Mouse (Mus musculus) lung, postnatal 0 days (tissue): ENCODE data around the gene Robo1. TPM values are rescaled to one million over a fixed set of nuclear protein-coding genes. Genes with fewer than 3 reads are reported as not detected.

Experiments used
- ATAC-seq: fragments of 200-750 bp; cut with Nextera tagmentation; 2 replicates; pipeline ENCODE4 v1.8.0; 2017; ENCODE audit warnings: moderate library complexity
- DNase-seq: peaks from one replicate; pipeline ENCODE4 v3.0.0-alpha.2; 2016; ENCODE audit warnings: low spot score
- H3K27ac ChIP-seq: fragments of 300-500 bp; sonication (generic); 2 replicates; pipeline ENCODE4 v1.5.1; 2014; ENCODE audit warnings: antibody characterized with exemption, mild to moderate bottlenecking, low read length, mixed read lengths
- H3K27me3 ChIP-seq: fragments of 300-500 bp; sonication (generic); replicated peaks from 2 replicates; pipeline ENCODE4 v1.6.1; 2014; ENCODE audit warnings: low read length, mixed read lengths; ENCODE audit not compliant: insufficient read depth
- H3K36me3 ChIP-seq: fragments of 300-500 bp; sonication (generic); 2 replicates; pipeline ENCODE4 v1.6.1; 2014; ENCODE audit warnings: low read length, mixed read lengths; ENCODE audit not compliant: insufficient read depth
- H3K4me1 ChIP-seq: fragments of 300-500 bp; sonication (generic); 2 replicates; pipeline ENCODE4 v1.6.1; 2014; ENCODE audit warnings: antibody characterized with exemption, low read depth, low read length, mixed read lengths; ENCODE audit not compliant: insufficient read depth
- H3K4me2 ChIP-seq: fragments of 300-500 bp; sonication (generic); replicated peaks from 2 replicates; pipeline ENCODE4 v1.6.1; 2014; ENCODE audit warnings: low read depth, mild to moderate bottlenecking, low read length, moderate library complexity, mixed read lengths
- H3K4me3 ChIP-seq: fragments of 300-500 bp; sonication (generic); 2 replicates; pipeline ENCODE4 v1.5.1; 2014; ENCODE audit warnings: low read depth, low read length
- H3K9ac ChIP-seq: fragments of 300-500 bp; sonication (generic); replicated peaks from 2 replicates; pipeline ENCODE4 v1.6.1; 2014; ENCODE audit warnings: low read depth, mild to moderate bottlenecking
- H3K9me3 ChIP-seq: fragments of 300-500 bp; sonication (generic); 2 replicates; pipeline ENCODE4 v1.6.1; 2016; ENCODE audit warnings: low read length, mixed read lengths
- CTCF ChIP-seq: IDR thresholded peaks from 2 replicates; pipeline ENCODE4 v1.5.1; 2016; ENCODE audit warnings: antibody characterized with exemption, mild to moderate bottlenecking
- EP300 ChIP-seq: IDR thresholded peaks from 2 replicates; pipeline ENCODE4 v1.6.1; 2016; ENCODE audit warnings: antibody characterized with exemption, mild to moderate bottlenecking, control low read depth
- WGBS: fragments of 180-500 bp; shearing (Covaris S2); extraction: QIAGEN DNeasy Blood & Tissue Kit; methylation state at CpG from one replicate; pipeline ENCODE4 v1.1.7; 2014; 5-methylcytosine and 5-hydroxymethylcytosine counted together
- polyA plus RNA-seq: library from polyadenylated mRNA; unstranded; fragments of >200 nt; fragmentation: Nextera tagmentation; extraction: Ambion mirVana; gene quantifications from 2 replicates; pipeline ENCODE4 v1.2.1, GENCODE M21; 2015

Gene Robo1
- polyA plus RNA-seq, 1 experiment from 2014 or later: 7.0 TPM

DNA sequence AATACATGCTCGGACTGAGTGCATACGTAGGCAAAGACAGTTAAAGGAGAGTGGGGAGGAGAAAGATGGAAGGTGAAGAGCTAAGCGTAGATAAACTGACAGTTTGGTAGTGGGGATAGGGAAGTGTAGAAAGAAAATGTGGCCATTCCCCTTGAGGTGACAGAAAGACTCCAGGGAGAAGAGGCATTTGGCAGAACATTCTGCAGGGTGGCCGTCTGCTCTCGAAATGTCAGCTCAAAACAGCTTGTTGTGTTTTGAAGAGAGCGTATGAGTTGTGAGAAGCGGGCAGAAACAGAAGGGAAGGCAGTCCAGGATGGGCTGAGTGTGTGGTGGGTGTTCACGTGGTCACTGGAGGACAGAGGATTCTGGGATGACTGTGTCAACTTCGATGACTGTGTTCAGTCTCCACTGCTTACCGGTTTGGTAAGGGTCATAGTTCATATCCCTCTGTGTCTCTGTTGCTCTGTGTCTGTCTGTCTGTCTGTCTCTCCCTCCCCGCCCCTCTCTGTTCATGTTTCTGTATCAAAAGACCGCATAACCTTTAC is 490.4 kb downstream of the Robo1 start:
- WGBS: 83% methylated on average over 12 of the region's 12 CpGs
- no peak overlapping the region for H3K9ac ChIP-seq
- TF ChIP-seq CTCF (no peak), EP300 (no peak)
- no peak overlapping the region for H3K27ac ChIP-seq
- no peak for ATAC-seq
- no peaks in the 10 kb centered on the region for H3K36me3 ChIP-seq
- H3K4me3 ChIP-seq: no peak overlapping the region
- H3K4me1 ChIP-seq: no peaks in the 10 kb centered on the region
- H3K4me2 ChIP-seq: no peak overlapping the region
- no peaks in the 10 kb centered on the region for H3K9me3 ChIP-seq
- H3K27me3 ChIP-seq: no peaks in the 10 kb centered on the region
- DNase-seq: no peak

DNA sequence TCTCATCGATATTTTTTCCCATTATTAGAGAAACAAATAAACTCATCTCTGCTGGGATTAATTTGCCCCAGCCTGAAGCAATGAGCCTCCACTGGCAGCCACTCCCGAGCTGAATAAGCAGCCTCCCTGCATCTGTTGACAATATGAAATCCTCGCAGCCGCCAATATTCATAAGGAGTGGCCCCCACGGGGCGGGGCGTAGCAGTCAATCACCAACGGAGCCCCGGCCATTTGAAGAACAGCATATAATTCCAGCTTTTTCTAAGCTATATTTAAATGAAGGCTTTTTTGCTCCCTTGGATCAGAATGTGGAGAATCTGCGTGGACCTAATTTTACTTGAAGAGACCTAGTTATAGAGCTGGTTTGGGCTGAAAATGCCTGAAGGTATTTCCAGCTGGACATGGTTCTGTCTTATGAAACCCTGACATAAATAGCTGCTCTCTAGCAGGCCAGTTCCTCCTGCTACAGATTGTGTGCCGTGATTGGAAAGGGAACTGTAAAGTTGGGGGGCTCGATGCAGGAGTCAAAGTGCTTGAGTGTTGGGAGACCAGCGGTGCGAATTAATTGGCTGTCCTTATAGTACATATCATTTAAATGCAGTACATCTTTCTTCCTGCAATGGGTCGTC is 492.1 kb downstream of the Robo1 start:
- no peaks in the 10 kb centered on the region for H3K27me3 ChIP-seq
- peak overlapping the region; percentile 22; the same call in 1 of the 2 replicates for H3K4me2 ChIP-seq
- peak overlapping the region; percentile 26; the same call in 1 of the 2 replicates for H3K27ac ChIP-seq
- H3K9ac ChIP-seq: no peak overlapping the region
- H3K9me3 ChIP-seq: no peaks in the 10 kb centered on the region
- H3K4me1 ChIP-seq: no peaks in the 10 kb centered on the region
- peak; percentile 54; the same call in 1 of the 2 replicates for ATAC-seq
- WGBS: 69% methylated on average over 15 of the region's 15 CpGs
- no peaks in the 10 kb centered on the region for H3K36me3 ChIP-seq
- TF ChIP-seq EP300 (no peak), CTCF (no peak)
- DNase-seq: peak; percentile 55
- H3K4me3 ChIP-seq: no peak overlapping the region

DNA sequence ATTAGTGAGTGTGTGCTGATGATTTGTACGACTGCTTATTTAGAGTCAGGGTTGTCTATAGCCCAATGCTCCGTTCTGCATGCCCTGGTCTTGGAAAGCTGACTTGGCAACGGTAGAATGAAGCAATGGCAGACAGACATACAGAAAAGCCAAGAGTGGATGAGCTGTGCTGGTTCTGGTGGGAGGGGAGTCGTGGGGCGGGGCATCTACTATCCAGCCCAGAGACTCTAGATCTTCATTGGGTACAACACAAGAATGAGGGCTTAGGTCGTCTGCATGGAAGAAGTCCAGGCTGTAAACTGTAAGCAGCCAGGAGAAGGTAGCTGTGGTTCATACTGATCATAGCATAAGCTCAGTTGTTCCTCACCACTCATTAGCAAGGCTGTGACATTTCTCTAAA is 492.7 kb downstream of the Robo1 start:
- H3K9ac ChIP-seq: no peak overlapping the region
- H3K27ac ChIP-seq: peak overlapping the region; percentile 26; the same call in 1 of the 2 replicates
- no peaks in the 10 kb centered on the region for H3K4me1 ChIP-seq
- TF ChIP-seq EP300 (no peak), CTCF (no peak)
- no peaks in the 10 kb centered on the region for H3K9me3 ChIP-seq
- 73% methylated on average over 6 of the region's 6 CpGs for WGBS
- no peak overlapping the region for H3K4me3 ChIP-seq
- ATAC-seq (0 out of 2 replicates have a peak, but pooled peaks have one; percentile 12), DNase-seq (no peak)
- no peaks in the 10 kb centered on the region for H3K36me3 ChIP-seq
- peak overlapping the region; percentile 22; the same call in 1 of the 2 replicates for H3K4me2 ChIP-seq
- H3K27me3 ChIP-seq: no peaks in the 10 kb centered on the region

DNA sequence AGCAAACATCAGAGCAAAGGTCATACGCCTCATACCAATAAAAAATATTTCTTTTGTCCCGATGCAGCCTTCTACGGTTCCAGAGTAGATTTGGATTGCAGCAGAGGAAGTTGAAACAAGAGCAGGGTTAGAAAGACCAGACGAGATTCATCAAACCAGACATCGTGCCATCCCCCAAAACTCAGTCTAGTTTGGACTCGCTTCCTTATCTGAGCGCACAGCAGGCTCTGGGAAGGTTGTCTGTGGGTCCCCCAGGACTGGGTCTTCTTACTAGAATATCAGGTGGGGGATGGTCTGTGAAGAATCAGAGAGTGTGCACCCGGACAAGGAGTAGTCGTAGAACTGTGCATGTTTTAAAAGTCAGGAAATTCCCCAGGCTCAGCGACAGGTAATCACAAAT is 500.2 kb downstream of the Robo1 start:
- peak overlapping the region; percentile 35 for H3K4me2 ChIP-seq
- H3K27ac ChIP-seq: no peak overlapping the region
- no peaks in the 10 kb centered on the region for H3K36me3 ChIP-seq
- H3K9me3 ChIP-seq: no peaks in the 10 kb centered on the region
- DNase-seq: peak; percentile 43
- 0 out of 2 replicates have a peak overlapping the region, but pooled peaks have one; percentile 14 for H3K4me3 ChIP-seq
- ATAC-seq: no peak
- TF ChIP-seq CTCF (no peak), EP300 (no peak)
- 41% methylated on average over 10 of the region's 10 CpGs for WGBS
- no peaks in the 10 kb centered on the region for H3K4me1 ChIP-seq
- H3K9ac ChIP-seq: no peak overlapping the region
- H3K27me3 ChIP-seq: no peaks in the 10 kb centered on the region

DNA sequence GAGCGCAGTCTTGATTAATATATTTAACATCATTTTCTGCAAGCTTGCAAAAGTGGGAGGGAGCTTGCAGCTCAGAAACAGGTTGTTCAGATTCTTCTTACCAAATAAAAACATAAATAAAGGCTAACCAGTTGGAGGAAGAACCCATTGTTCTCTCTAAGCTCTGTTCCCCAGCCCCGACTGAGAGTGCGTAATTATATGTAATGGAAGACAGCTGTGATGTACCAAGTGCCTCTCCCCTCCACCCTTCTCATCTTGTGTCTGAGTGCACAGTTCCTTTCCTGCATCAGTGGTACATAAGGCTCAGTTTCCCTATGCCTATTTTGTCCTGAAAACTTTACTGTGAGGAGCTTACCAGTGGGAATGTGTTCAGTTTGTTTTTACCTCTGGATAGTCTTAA is 502.8 kb downstream of the Robo1 start:
- peak; percentile 45 for DNase-seq
- no peak overlapping the region for H3K27ac ChIP-seq
- TF ChIP-seq EP300: no peak
- no peak for TF ChIP-seq CTCF
- H3K27me3 ChIP-seq: no peaks in the 10 kb centered on the region
- H3K36me3 ChIP-seq: no peaks in the 10 kb centered on the region
- H3K4me2 ChIP-seq: no peak overlapping the region
- no peaks in the 10 kb centered on the region for H3K4me1 ChIP-seq
- H3K9me3 ChIP-seq: no peaks in the 10 kb centered on the region
- ATAC-seq: peak; percentile 52
- WGBS: 59% methylated on average over 3 of the region's 3 CpGs
- no peak overlapping the region for H3K9ac ChIP-seq
- no peak overlapping the region for H3K4me3 ChIP-seq

DNA sequence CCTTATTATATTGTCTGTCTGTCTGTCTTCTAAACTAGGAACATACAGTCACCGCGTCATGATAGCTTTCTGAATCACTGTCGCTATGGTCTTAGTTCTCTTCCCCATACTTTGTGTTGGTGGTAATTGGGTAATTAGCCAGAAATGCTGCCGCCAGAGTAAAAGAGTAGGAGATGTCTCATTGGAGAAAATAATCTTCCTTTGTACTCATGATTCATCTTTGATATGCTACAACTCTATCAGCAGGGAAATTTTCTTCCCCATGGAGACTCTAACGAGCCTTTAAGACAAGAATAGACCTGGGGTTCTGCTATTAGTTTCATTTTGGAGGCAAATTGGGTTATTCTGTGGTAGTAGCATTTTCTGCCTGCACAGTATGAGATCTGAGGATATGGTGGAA is 503.4 kb downstream of the Robo1 start:
- Histone ChIP-seq H3K27ac (no peak overlapping the region), H3K4me1 (no peaks in the 10 kb centered on the region), H3K27me3 (no peaks in the 10 kb centered on the region), H3K4me3 (no peak overlapping the region), H3K9ac (no peak overlapping the region), H3K36me3 (no peaks in the 10 kb centered on the region), H3K4me2 (no peak overlapping the region), H3K9me3 (no peaks in the 10 kb centered on the region)
- DNase-seq: no peak
- TF ChIP-seq CTCF (no peak), EP300 (no peak)
- ATAC-seq: no peak
- 88% methylated on average over 5 of the region's 5 CpGs for WGBS
